Mouse (Mus musculus): ENCODE measurements around the gene Rgs12.

GRCm38 (mm10) chr5:34948861-34949760 is at the start of gene Rgs12:
- no peak for TF ChIP-seq USF1 (IDR thresholded peaks at IDR 0.05; ENCODE audit: low read depth)
- no peak for TF ChIP-seq CTCF (IDR thresholded peaks at IDR 0.05; ENCODE audit: control insufficient read depth, insufficient read depth, insufficient read length)
- TF ChIP-seq MAX (IDR thresholded peaks at IDR 0.05) = no peak
- no peak for TF ChIP-seq MYOD1 (IDR thresholded peaks at IDR 0.05; ENCODE audit: control insufficient read depth, insufficient read length, low read depth)
- TF ChIP-seq MYOG (IDR thresholded peaks at IDR 0.05; ENCODE audit: control insufficient read depth, extremely low read depth, insufficient read length) = no peak
- no peak for TF ChIP-seq FOSL1 (IDR thresholded peaks at IDR 0.05; ENCODE audit: insufficient read depth, low read length, poor library complexity, severe bottlenecking)
- TF ChIP-seq CEBPB (IDR thresholded peaks at IDR 0.05; ENCODE audit: low read depth) = no peak
